Mouse (Mus musculus) ES-Bruce4 (cell line): ENCODE measurements around the gene Gm7534. TPM values are rescaled to one million over a fixed set of nuclear protein-coding genes. Genes with fewer than 3 reads are reported as not detected.
A peak's percentile ranks its signal among the peaks of the same experiment; 100 is the strongest.
"Not testable (repeated sequence)": the region's sequence is repeated elsewhere in the genome, so short reads cannot be mapped to it uniquely, and the experiment has no call there.

Source experiments
- H3K27ac ChIP-seq: 2 replicates; pipeline ENCODE4 v1.5.1; 2012; ENCODE audit warnings: low read length, inconsistent platforms; ENCODE audit not compliant: insufficient read depth
- H3K27me3 ChIP-seq: 2 replicates; pipeline ENCODE4 v1.6.1; 2012; ENCODE audit warnings: mild to moderate bottlenecking, low read length, inconsistent platforms; ENCODE audit not compliant: control insufficient read depth, poor library complexity, insufficient read depth, severe bottlenecking
- H3K36me3 ChIP-seq: 2 replicates; pipeline ENCODE4 v1.6.1; 2012; ENCODE audit warnings: inconsistent platforms, mild to moderate bottlenecking, low read length, moderate library complexity; ENCODE audit not compliant: control insufficient read depth, poor library complexity, insufficient read depth, severe bottlenecking
- H3K4me1 ChIP-seq: one replicate; pipeline ENCODE4 v1.8.1; 2011; ENCODE audit warnings: low read length; ENCODE audit not compliant: control insufficient read depth, insufficient read depth
- H3K4me3 ChIP-seq: 2 replicates; pipeline ENCODE4 v1.5.1; 2011; ENCODE audit warnings: low read depth, mild to moderate bottlenecking, low read length
- H3K9ac ChIP-seq: 2 replicates; pipeline ENCODE4 v1.6.1; 2012; ENCODE audit warnings: low read depth, mild to moderate bottlenecking, inconsistent platforms; ENCODE audit not compliant: poor library complexity, severe bottlenecking
- H3K9me3 ChIP-seq: replicated peaks from 2 replicates; pipeline ENCODE4 v1.6.1; 2012; ENCODE audit warnings: mild to moderate bottlenecking, low read length, inconsistent platforms; ENCODE audit not compliant: control insufficient read depth, poor library complexity, insufficient read depth, severe bottlenecking
- CTCF ChIP-seq: IDR thresholded peaks from one replicate; pipeline ENCODE4 v1.8.1; 2011; ENCODE audit warnings: low read depth, low read length
- EP300 ChIP-seq: IDR thresholded peaks from 2 replicates; pipeline ENCODE4 v1.6.1; 2011; ENCODE audit warnings: low read depth, low read length; ENCODE audit not compliant: insufficient read depth
- POLR2A ChIP-seq: IDR thresholded peaks from one replicate; pipeline ENCODE4 v1.8.1; 2011; ENCODE audit warnings: low read length; ENCODE audit not compliant: insufficient read depth
- polyA plus RNA-seq: library from polyadenylated mRNA; stranded (reverse); fragments of >200 nt; gene quantifications from 2 replicates; pipeline ENCODE4 v1.2.4, GENCODE M21; 2011; ENCODE audit warnings: low read depth; ENCODE audit not compliant: missing spikeins, insufficient read depth, insufficient read length

Gm7534 gene
- polyA plus RNA-seq, 1 experiment = not detected

DNA sequence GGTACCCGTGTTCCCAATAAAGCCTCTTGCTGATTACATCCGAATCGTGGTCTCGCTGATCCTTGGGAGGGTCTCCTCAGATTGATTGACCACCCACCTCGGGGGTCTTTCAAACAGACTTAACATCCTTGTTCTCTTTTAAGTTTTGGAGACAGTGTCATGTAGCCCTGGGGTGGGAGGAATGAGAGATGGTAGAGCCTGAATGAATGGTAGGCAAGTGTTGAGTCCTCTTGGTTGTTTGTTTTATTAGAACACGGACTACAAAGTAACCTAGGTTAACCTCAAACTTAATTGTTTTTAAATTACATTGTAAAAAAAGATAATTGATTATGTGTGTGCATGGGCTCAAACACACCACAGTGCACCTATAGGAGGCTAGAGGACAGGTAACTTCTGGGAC, 38.2 kb downstream of the Gm7534 start:
- no peaks in the 10 kb centered on the region for H3K9me3 ChIP-seq
- H3K36me3 ChIP-seq = peaks cover 20% of the 10 kb centered on the region
- no peak overlapping the region for H3K9ac ChIP-seq
- no peak overlapping the region for H3K4me3 ChIP-seq
- H3K27me3 ChIP-seq = no peaks in the 10 kb centered on the region
- TF ChIP-seq CTCF = no peak
- TF ChIP-seq POLR2A = no peak
- TF ChIP-seq EP300 = no peak
- H3K4me1 ChIP-seq = no peaks in the 10 kb centered on the region
- no peak overlapping the region for H3K27ac ChIP-seq

DNA sequence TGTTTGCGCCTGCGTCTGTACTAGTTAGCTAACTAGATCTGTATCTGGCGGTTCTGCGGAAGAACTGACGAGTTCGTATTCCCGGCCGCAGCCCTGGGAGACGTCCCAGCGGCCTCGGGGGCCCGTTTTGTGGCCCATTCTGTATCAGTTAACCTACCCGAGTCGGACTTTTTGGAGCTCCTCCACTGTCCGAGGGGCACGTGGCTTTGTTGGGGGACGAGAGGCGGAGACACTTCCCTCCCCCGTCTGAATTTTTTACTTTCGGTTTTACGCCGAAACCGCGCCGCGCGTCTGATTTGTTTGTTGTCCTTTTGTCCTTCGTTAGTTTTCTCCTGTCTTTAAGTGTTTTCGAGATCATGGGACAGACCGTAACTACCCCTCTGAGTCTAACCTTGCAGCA, 42.7 kb downstream of the Gm7534 start:
- H3K4me1 ChIP-seq, H3K9me3 ChIP-seq: not testable (repeated sequence)
- peak overlapping the region; percentile 38 for H3K4me3 ChIP-seq

DNA sequence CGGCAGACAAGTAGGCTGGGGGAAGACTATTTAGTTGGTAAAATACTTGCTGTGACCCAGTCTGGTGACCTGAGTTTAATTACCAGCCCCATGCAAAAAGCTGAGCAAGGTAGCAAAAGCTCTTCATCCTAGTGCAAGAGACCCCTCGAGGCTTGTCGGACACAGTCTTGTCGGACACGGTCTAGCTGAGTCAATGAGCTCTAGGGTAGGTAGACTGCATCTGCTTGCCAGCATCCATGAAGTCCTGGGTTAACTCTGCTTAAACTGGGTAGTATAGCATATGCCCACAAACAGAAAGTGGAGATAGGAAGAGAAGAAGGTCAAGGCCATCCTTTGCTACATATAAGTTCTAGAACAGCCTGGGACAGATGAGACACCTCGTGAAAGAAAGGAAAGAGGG, 44.0 kb downstream of the Gm7534 start:
- no peak overlapping the region for H3K4me3 ChIP-seq
- no peak overlapping the region for H3K9ac ChIP-seq
- H3K9me3 ChIP-seq = no peaks in the 10 kb centered on the region
- H3K4me1 ChIP-seq = no peaks in the 10 kb centered on the region
- no peaks in the 10 kb centered on the region for H3K27me3 ChIP-seq
- TF ChIP-seq CTCF (no peak), POLR2A (no peak), EP300 (no peak)
- no peak overlapping the region for H3K27ac ChIP-seq
- peaks cover 4% of the 10 kb centered on the region for H3K36me3 ChIP-seq

More for the DNA sequence above, 42.7 kb downstream of the Gm7534 start:
- not testable (repeated sequence) for H3K27ac ChIP-seq, H3K36me3 ChIP-seq, H3K27me3 ChIP-seq, H3K9ac ChIP-seq

DNA sequence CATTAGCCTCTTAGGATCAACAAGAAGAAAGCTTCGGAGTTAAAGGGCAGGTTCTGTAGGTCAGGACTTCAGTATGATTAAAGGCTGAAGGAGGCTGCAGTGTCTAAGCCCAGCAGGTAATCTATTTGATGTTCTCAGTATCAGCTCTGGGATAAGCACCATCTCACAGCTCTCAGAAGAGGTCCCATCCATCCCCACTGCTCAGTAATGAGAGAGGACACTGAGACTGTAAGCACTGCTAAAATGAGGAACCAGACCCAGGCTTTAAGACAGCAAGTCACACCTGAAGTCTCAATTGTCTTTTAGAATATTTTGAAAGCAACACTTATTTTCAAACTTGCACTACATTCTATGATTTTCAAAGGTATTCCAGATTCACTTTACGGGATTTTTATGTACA, 45.2 kb downstream of the Gm7534 start:
- peaks cover 9% of the 10 kb centered on the region for H3K36me3 ChIP-seq
- no peaks in the 10 kb centered on the region for H3K27me3 ChIP-seq
- no peak overlapping the region for H3K4me3 ChIP-seq
- no peaks in the 10 kb centered on the region for H3K4me1 ChIP-seq
- H3K9ac ChIP-seq = no peak overlapping the region
- no peak for TF ChIP-seq POLR2A
- no peak for TF ChIP-seq CTCF
- TF ChIP-seq EP300 = no peak
- no peaks in the 10 kb centered on the region for H3K9me3 ChIP-seq
- H3K27ac ChIP-seq = no peak overlapping the region

- Histone ChIP-seq H3K4me3 (no peak overlapping the region), H3K27me3 (no peaks in the 10 kb centered on the region), H3K4me1 (no peaks in the 10 kb centered on the region), H3K9ac (no peak overlapping the region), H3K36me3 (peaks cover 16% of the 10 kb centered on the region), H3K27ac (no peak overlapping the region), H3K9me3 (no peaks in the 10 kb centered on the region)
- TF ChIP-seq CTCF (no peak), EP300 (no peak)
Observed at GRCm38 (mm10) chr4:134156744-134157143, 46.1 kb downstream of the Gm7534 start.

- no peak for TF ChIP-seq CTCF
- no peak for TF ChIP-seq EP300
- TF ChIP-seq POLR2A = no peak
Observed at GRCm38 (mm10) chr4:134155961-134156465, 46.8 kb downstream of the Gm7534 start.

More at GRCm38 (mm10) chr4:134155961-134156465, 46.8 kb downstream of the Gm7534 start:
- H3K9me3 ChIP-seq = no peaks in the 10 kb centered on the region
- no peak overlapping the region for H3K27ac ChIP-seq
- H3K27me3 ChIP-seq = no peaks in the 10 kb centered on the region
- H3K4me3 ChIP-seq = no peak overlapping the region
- H3K9ac ChIP-seq = no peak overlapping the region
- H3K36me3 ChIP-seq = peaks cover 24% of the 10 kb centered on the region
- no peaks in the 10 kb centered on the region for H3K4me1 ChIP-seq
